Mouse (Mus musculus): Measurements from ENCODE around the gene Scamp1.

Gene Scamp1

DNA sequence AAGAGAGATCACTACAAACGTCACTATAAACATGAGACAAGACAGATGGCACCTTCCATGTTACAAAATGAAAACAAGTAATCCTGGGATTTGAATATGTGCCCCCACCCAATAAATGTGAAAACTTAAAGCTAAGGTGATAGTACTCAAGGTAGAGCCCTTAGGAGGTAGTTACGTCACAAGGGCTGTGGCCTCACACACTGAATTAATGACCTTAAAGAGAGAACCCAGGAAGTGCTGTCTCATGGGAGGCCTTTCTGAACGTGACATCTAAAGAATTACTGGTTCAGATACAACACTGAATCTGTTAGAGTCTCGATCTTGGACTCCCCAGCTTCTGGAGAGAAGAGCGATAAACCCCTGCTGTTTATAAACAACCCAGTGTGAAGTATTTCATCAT, 6.2 kb downstream of the Scamp1 start:
- no peak for DNase-seq (ENCODE audit: low read depth, low spot score)

DNA sequence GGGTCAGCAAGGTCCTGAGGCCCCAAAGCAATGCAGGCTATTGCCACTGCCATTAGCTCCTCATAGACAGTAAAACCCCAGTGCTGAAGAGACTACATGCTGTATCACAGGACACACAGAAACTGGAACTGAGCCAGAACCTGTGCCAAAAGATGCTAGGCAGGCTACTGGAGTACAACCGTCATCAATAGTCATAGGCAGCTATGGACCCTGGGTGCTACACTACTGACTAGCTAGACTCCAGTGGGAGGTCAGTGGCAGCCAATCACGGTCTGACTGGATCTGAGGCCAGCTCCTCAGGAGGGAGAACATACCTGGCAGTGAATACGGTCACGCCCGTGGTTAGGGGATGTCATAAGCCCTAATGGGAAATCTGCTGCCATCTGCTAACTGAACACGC, 14.4 kb downstream of the Scamp1 start:
- DNase-seq (ENCODE audit: low read depth, low spot score), result peak; percentile 50

DNA sequence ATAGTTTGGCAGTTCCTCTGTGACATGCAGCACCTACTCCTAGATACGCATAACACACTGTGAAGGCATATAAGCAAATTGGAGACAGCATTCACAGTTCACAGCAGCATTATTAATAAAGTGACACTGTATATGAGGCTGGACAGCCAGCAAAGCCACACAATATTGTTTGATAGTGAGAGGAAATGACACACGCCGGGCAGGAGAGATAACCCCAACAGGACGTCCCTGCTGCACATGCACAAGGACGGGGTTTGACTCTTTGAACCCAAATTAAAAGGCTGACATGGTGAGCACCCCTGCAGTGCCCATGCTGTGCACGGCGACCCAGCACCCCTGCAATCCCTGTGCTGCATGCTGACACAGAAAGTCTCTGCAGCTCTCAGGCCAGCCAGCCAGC, 17.5 kb downstream of the Scamp1 start:
- no peak for DNase-seq (ENCODE audit: low read depth, low spot score)

DNA sequence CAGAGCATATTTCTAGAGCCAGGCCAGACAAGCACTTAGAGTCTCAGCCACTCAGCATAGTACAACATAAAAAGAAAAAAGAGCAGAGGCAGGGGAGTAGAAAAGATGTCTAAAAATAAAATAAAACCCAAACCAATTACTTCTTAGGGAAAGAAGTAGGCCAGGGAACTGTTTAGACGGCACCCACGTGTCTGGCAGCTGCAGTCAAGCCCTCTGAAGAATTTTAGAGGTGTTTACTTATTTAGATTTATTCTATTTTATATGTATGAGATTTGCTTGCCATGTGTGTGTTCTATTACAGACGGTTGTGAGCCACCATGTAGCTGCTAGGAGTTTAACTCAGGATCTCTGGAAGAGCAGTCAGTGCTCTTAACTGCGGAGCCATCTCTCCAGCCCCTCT, 18.5 kb downstream of the Scamp1 start:
- DNase-seq (ENCODE audit: low read depth, low spot score), result peak; percentile 68

DNA sequence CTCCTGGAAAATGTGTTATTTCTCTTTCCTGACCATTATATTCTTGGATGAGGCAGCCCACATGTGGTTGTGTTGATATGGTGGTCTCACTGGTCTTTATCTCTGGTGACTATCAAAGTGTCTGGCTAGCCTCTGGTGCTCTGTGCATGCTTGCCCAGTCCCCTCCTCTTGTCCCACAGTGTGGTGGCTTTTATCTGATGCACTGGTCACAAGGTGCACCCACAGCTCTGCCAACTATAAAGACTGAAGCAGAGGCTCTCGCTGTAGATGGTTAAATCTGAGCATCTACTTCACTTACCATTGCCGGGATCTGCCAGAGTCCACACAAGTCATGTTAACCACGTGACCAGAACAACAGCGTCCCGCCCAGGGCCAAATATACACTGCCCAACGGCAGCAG, 19.1 kb downstream of the Scamp1 start:
- DNase-seq (ENCODE audit: low read depth, low spot score), result no peak

DNA sequence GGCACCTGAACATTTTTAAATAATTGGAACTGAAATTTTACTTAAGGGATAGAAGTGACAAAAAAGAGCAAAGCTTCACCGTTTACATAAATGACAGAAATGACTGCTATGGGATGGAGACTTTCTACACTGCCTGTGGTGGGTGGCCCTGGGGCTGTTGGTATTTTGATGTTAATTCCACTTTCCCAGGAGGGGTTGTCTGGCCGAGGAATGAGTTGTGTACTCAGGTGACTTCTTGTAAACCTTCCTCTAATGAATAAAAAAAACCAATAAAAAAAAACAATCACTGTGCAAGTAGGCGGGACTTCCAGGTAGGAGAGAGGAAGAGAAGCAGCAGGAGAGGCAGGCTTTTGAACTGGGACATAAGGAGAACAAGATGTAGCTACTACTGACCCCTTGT, 20.4 kb downstream of the Scamp1 start:
- no peak for DNase-seq (ENCODE audit: low read depth, low spot score)

DNA sequence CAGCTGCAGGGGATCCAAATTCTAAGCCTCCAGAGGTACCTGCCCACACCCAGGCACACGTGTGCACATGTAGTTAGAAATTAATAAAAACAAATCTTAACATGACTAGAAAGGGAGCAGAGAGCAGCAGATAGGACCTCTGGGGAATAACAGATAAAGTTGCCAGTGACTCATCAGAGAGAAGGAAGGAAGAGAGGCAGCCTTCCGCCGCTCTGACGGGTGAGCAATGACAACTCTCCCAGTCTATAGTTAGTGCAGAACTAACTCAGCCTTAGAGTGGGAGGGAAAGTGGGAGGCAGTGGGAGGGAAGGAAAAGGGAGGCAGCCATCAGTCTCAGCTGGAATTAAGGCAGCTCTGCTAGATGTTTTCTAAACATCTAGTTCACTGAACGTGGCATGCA, 21.7 kb downstream of the Scamp1 start:
- DNase-seq (ENCODE audit: low read depth, low spot score), result peak; percentile 64

DNA sequence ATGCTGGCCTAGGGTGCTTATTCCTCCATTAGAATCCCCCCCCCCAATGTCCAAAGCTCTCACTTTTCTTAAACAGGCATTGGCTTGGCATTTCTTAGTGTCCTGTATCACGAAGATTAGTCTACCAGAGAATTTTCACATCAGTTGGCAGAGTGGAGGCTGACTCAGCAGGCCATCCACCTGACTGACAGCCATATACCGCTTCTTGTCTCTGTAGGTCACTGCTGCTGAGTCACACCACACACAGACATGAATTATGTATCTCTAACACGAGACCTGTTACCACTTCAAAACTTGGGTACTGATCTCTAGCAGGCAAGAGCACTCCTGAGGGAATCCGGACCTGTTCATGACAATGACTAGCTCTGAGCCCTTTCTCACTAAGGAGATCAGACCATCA, 23.1 kb downstream of the Scamp1 start:
- peak; percentile 78 for DNase-seq (ENCODE audit: low read depth, low spot score)

DNA sequence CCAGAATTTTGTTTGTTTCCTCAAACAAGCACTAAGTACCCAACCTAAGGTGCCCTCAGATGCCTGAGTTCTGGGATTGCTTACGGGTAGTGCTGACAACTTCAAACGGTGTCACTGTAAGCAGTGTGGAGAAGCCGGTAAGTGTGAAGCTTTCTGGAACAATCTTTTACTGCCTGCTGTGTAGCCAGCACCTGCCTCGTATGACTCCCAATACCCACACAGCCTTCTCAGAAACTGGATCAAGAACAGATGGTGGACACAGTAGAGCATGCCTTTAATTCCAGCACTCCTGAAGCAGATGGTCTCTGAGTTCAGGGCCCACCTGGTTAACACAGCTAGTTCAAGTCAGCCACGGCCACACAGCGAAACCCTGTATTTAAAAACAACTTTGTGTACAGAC, 24.0 kb downstream of the Scamp1 start:
- peak; percentile 84 for DNase-seq (ENCODE audit: low read depth, low spot score)

DNA sequence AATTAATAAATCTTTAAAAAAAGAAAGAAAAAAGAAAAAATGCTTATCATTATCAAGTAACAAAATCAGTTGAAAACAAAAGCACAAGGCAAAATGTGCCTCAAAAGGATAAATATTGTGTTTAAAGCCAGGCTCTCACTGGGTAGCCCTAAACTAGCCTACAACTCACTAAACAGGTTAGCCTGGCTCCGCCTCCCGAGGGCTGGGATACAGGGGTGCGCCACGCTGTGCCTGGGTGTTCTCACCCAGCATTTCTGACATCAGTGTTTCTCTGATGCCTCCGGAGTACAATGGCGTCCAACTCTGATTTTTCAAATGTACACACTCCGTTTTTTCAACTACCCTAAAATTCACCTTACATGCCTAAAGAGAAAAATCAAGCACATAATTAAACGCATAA, 24.7 kb downstream of the Scamp1 start:
- no peak for DNase-seq (ENCODE audit: low read depth, low spot score)

DNA sequence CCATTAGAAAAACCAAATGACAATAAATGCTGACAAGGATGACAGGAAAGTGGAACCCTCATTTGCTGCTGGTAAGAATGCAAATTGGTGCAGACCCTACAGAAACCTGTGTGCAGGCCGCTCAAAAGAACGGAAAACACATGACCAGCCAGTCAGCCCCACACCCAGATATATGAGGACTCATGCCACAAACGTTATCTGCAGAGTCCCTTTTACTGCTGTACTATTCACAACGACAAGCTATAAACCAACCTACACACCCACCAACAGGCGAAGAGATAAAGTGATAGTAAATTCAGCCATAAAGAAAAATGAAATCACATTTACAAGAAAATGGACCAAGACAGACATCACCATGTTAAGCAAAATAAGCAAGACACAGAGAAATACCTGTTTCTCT, 26.4 kb downstream of the Scamp1 start:
- DNase-seq (ENCODE audit: low read depth, low spot score), result no peak

DNA sequence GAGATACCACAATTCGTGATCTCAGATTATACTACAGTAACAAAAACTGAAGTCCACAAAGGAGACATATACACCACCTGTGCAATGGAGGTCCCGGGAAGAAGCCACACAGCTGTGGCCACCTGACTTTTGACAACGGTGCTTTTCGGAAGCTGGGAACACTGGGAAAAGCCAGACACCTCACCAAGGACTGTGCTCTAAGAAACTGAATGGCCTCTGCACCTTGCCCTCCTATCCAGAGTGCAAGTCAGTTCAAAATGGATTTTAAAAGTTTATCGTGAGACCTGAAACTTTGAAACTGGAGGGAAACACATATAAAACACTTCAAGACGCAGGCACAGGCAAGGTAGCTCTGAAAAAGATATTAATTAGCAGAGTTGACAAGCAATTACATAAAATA, 27.1 kb downstream of the Scamp1 start:
- DNase-seq (ENCODE audit: low read depth, low spot score), result no peak

DNA sequence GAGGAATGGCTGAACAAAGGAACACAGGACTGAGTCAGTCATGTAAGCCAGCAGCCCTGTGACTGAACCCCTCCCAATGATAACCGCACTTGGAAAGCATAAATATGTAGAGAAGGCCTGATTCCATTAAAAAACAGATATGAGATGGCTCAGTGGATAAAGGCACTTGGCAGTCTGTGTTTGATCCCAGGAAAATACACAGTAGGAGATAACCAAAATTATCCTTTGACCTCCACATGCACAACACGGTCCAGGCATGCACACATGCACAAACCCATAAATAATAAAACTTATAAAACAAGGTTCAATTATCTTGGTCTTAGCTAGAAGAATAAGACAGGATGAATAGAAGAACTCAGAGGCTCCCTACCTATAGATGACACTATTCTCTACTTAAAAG, 27.9 kb downstream of the Scamp1 start:
- DNase-seq (ENCODE audit: low read depth, low spot score), result no peak

DNA sequence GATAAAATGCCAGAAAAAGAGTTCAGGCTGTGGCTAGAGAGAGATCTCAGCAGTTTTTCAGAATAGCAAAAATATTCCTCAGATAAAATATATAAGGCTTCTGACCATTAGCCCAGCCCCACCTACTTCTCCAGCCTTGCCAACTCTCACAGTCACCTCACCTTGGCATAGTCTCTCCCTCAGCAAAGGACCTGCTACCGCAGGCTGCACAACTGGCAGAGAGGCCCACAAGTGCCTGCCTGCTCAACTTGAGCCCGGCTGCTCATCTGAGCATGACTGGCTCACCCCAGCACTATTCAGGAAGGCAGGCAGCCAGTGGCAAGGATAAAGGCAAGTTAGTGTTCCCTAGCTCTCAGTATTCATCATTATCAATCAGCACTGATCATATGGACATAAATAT, 30.5 kb downstream of the Scamp1 start:
- no peak for DNase-seq (ENCODE audit: low read depth, low spot score)

DNA sequence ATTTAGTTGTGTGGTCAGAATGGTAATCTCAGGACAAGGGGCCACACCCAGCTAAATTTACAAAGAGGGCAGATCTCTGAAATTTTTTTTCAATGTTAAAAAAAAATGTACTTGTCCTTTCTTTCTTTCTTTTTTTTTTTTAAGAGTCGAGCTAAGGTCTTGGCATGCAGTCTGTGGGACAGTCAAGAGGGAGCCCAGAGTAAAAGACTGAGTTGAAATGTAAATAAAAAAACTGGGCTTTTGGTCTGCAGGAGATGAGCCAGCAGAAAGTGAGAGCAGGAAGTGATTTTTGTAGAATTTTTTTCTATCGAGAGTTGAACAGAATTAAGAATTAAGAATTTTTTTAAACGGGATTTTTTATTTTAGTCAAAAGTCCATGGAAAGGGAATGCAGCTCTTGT, 31.4 kb downstream of the Scamp1 start:
- no peak for DNase-seq (ENCODE audit: low read depth, low spot score)

DNA sequence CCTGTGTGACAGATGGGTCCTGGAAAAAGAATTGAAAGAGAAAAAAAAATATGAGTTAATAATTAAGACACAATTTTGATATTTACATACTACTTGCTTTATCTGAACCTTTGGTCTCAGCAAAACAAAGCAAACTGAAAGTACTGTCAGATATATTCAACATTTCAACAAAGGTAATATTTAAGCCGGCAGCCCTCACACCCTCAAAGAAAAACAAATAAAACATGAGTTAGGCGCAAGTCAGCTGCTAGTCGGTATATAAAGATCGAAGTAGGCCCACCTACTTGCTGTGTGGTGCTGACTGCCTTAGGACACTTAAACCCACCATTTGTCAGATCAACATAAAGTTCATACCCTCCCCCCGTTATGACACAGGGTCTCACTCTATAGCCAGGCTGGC, 32.6 kb downstream of the Scamp1 start:
- DNase-seq (ENCODE audit: low read depth, low spot score), result no peak

DNA sequence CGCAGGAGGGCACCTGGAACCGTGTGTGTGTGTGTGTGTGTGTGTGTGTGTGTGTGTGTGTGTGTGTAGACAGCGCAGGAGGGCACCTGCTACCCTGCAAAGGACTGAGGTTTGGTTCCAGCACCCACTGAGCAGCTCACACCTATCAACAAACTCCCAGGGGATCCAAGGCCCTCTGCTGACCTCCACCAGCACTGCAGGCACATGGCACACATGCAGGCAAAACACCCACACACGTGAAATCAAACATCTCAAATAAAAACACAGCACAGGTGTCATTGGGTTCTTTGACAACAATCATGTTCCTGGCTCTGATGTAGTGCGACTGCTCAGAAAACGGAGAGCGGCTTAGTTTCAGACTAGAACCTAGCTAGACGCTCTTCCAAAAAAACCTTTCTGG, 34.9 kb downstream of the Scamp1 start:
- DNase-seq (ENCODE audit: low read depth, low spot score), result no peak

DNA sequence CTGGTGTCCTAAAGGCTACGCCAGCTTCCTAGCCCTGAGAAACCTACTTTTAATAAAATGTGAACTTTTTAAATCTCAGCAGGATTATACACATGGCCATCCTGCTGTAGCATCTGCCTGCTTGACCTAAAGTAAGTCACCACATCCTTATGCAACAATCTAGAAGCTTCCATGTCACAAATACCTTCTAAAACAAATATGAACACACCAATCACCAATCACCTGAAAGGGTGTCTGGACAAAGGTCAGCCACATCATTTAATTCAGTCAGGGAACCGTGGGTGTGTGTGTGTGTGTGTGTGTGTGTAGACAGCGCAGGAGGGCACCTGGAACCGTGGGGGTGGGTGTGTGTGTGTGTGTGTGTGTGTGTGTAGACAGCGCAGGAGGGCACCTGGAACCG, 35.5 kb downstream of the Scamp1 start:
- DNase-seq (ENCODE audit: low read depth, low spot score), result no peak

DNA sequence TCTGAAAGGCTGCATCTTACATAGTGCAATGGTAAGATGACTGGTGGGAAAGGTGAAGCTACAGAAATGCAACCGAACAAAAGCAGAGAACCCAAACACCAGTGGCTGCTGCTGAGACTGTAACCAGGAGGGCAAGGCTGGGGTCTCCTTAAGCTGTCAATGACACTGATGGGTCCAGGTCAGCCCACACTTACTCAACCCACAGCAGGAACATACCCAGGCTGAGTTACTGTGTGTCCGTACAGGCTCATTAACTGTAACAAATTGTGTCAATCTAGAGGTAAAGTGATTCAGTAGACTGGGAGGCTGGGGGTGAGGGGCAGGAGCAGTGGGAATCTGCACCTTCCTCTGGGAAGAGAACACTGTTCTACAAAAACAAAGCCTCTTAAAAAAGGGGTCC, 42.8 kb downstream of the Scamp1 start:
- DNase-seq (ENCODE audit: low read depth, low spot score), result no peak

DNA sequence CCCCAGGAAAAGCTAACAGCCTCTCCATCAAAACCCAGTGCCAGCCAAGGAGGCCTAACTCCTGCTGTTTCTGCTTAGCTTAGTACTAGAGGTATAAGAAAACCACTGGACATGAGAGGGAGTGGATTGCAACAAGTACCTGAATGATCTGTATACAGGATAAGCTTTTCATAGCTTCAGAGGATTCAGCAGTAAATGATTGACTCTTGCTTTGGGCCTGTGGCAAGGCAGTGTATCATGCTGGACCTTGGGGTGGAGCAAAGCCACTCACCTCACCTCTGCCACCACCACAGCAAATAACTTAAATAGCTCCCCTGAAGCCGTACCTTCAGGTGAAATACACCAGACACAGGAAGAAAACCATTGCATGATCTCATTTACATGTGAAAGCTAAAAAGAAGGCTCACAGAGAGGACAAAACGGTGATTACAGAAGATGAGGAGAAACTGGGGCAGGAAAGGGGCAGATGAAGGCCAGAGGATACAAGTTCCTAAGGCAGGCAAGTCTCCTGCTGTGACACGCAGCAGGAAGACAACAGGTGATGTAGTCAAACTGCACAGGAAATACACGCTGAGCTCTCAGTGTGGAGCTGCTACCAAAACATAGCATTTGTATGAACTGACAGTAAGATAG, 43.6 kb downstream of the Scamp1 start:
- DNase-seq (ENCODE audit: low read depth, low spot score), result no peak

DNA sequence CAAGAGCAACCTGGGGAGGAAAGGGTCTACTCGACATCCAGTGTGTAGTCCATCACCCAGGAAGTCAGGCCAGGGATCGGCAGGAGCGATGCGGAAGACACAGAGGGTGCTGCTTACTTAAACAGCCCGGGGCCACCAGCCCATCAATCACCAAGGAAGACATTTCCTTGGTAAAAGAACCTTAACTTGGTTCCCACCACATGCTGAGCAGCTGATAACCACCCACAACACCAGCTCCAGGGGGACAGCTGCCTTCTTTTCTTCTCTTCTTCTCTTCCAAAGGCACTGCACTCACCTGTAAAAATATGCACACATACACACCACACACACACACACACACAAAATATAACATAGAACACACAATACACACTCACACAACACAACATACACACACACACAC, 44.8 kb downstream of the Scamp1 start:
- DNase-seq (ENCODE audit: low read depth, low spot score), result no peak

DNA sequence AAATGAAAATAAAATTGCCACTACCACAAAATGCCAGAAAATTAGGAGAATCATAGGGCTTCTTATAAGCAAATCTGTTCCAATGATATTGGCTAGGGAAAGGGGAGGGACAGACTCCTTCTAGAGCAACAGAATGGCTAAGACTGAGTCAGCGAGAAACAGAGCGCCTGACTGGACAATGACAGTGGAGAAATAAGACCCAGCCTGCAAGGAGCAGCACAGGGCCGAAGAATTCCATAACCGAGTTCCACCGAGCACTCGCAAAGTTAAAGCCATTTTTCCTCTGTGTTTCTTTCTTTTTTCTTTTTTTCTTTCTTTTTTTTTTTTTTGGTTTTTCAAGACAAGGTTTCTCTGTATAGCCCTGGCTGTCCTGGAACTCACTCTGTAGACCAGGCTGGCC, 45.5 kb downstream of the Scamp1 start:
- DNase-seq (ENCODE audit: low read depth, low spot score), result peak; percentile 20

DNA sequence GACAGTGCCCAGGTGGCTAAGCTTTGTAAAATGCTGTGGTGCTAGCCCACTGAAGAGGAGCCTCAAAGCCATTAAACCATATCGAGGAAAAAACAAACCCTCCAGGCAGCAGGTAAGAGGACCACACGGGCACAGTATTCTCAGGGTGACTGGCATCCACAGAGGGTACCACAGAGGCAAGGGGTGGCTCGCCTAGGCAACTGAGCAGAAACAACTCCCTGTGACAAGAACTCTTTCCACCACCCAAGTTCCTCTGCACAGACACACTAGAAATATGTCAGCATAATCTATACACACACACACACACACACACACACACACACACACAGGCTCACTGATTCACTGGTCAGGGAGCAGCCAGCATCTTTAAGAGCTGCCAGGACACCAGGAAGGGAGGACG, 46.2 kb downstream of the Scamp1 start:
- no peak for DNase-seq (ENCODE audit: low read depth, low spot score)

DNA sequence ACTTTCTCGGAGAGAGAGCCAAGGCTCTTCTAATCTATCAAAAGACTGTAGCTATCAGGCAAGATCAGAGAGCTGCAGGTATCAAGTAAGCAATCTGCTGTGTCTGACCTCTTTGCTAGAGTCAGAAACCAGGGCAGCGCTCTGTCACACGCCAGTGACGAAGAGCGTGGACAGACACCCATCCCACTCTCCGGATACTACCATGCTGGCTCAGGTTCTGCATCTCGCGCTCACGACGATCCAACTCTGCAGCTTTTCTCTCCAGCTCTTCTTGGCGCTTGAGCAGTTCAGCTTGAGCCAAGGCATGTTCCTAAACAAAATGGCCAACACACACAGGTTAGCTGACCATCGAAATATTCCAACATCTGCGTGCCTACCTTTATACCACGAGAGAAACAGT, 53.8 kb downstream of the Scamp1 start:
- peak; percentile 29 for DNase-seq (ENCODE audit: low read depth, low spot score)
